Mouse (Mus musculus) liver, embryonic 13.5 days (tissue): Measurements from ENCODE around the gene Mfsd6. TPM values are rescaled to one million over a fixed set of nuclear protein-coding genes. Genes with fewer than 3 reads are reported as not detected.
"Not testable (repeated sequence)": the region's sequence is repeated elsewhere in the genome, so short reads cannot be mapped to it uniquely, and the experiment has no call there.

ENCODE experiments used
- ATAC-seq: fragments of 200-750 bp; cut with Nextera tagmentation; 2 replicates; pipeline ENCODE4 v1.8.0; 2017; ENCODE audit warnings: low read depth, mild to moderate bottlenecking, moderate number of reproducible peaks, moderate library complexity
- DNase-seq: peaks from one replicate; pipeline ENCODE4 v3.0.0; 2022
- H3K27ac ChIP-seq: fragments of 300-500 bp; sonication (generic); 2 replicates; pipeline ENCODE4 v1.5.1; 2015; ENCODE audit warnings: moderate library complexity, mild to moderate bottlenecking, inconsistent platforms
- H3K27me3 ChIP-seq: fragments of 300-500 bp; sonication (generic); 2 replicates; pipeline ENCODE4 v1.6.1; 2015; ENCODE audit warnings: mild to moderate bottlenecking, inconsistent platforms
- H3K36me3 ChIP-seq: fragments of 300-500 bp; sonication (generic); 2 replicates; pipeline ENCODE4 v1.6.1; 2015; ENCODE audit warnings: mild to moderate bottlenecking, inconsistent platforms
- H3K4me1 ChIP-seq: fragments of 300-500 bp; sonication (generic); replicated peaks from 2 replicates; pipeline ENCODE4 v1.6.1; 2015; ENCODE audit warnings: inconsistent platforms
- H3K4me2 ChIP-seq: fragments of 300-500 bp; sonication (generic); 2 replicates; pipeline ENCODE4 v1.6.1; 2015; ENCODE audit warnings: inconsistent platforms, mild to moderate bottlenecking, moderate library complexity
- H3K4me3 ChIP-seq: fragments of 300-500 bp; sonication (generic); replicated peaks from 2 replicates; pipeline ENCODE4 v1.5.1; 2015; ENCODE audit warnings: mild to moderate bottlenecking, inconsistent platforms
- H3K9ac ChIP-seq: fragments of 300-500 bp; sonication (generic); 2 replicates; pipeline ENCODE4 v1.6.1; 2015; ENCODE audit warnings: mild to moderate bottlenecking, inconsistent platforms
- H3K9me3 ChIP-seq: fragments of 300-500 bp; sonication (generic); replicated peaks from 2 replicates; pipeline ENCODE4 v1.6.1; 2016; ENCODE audit warnings: inconsistent platforms
- WGBS: fragments of 180-500 bp; shearing (Covaris S2); methylation state at CpG from one replicate; pipeline ENCODE4 v1.1.7; 2015; ENCODE audit not compliant: insufficient replicate concordance; 5-methylcytosine and 5-hydroxymethylcytosine counted together
- polyA plus RNA-seq: library from polyadenylated mRNA; unstranded; fragments of >200 nt; fragmentation: Nextera tagmentation; extraction: Ambion mirVana; gene quantifications from 2 replicates; pipeline ENCODE4 v1.2.1, GENCODE M21; 2015

Gene Mfsd6
- polyA plus RNA-seq, 1 experiment from 2014 or later, result 0.27 TPM

DNA sequence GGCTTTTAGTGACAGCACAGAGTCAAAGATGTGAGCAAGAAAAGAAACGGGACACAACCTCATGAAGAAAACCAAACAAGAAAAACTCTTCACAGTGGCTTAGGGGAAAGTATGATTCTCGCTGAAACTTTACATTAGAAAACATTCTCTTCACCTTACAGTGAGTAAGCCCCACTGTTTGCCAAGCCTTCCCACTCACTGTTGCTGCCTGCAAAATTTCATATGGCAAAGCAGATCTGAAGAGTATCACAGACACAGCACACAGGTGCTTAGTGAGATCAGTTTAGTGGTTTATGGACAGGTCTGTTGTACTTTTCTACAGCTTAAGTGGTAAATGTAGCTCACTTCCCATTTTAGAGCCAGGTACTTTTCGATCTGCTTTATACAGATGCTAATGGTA is 20.2 kb downstream of the Mfsd6 start:
- Histone ChIP-seq H3K4me2 (no peak overlapping the region), H3K36me3 (no peaks in the 10 kb centered on the region)

GRCm38 (mm10) chr1:52702738-52703491 is 24.3 kb downstream of the Mfsd6 start:
- 51% methylated on average over 7 of the region's 7 CpGs for WGBS
- ATAC-seq, result no peak
- H3K36me3 ChIP-seq, result no peaks in the 10 kb centered on the region
- no peak overlapping the region for H3K4me3 ChIP-seq
- no peak overlapping the region for H3K27ac ChIP-seq
- H3K9ac ChIP-seq, result no peak overlapping the region
- no peak for DNase-seq
- H3K27me3 ChIP-seq, result no peaks in the 10 kb centered on the region
- H3K4me1 ChIP-seq, result no peaks in the 10 kb centered on the region
- H3K4me2 ChIP-seq, result no peak overlapping the region
- H3K9me3 ChIP-seq, result no peaks in the 10 kb centered on the region

More for the DNA sequence above, 20.2 kb downstream of the Mfsd6 start:
- DNase-seq (no peak), ATAC-seq (no peak)
- Histone ChIP-seq H3K4me1 (no peaks in the 10 kb centered on the region), H3K9ac (no peak overlapping the region), H3K27ac (no peak overlapping the region), H3K9me3 (no peaks in the 10 kb centered on the region), H3K4me3 (no peak overlapping the region), H3K27me3 (no peaks in the 10 kb centered on the region)
- WGBS, result 67% methylated on average over 3 of the region's 3 CpGs

GRCm38 (mm10) chr1:52701941-52702340 is 25.3 kb downstream of the Mfsd6 start:
- DNase-seq (no peak), ATAC-seq (no peak)
- Histone ChIP-seq H3K4me2 (no peak overlapping the region), H3K9me3 (no peaks in the 10 kb centered on the region), H3K36me3 (no peaks in the 10 kb centered on the region), H3K27me3 (no peaks in the 10 kb centered on the region), H3K4me3 (no peak overlapping the region), H3K27ac (no peak overlapping the region), H3K9ac (no peak overlapping the region), H3K4me1 (no peaks in the 10 kb centered on the region)
- WGBS, result 27% methylated on average over 1 of the region's 1 CpGs

DNA sequence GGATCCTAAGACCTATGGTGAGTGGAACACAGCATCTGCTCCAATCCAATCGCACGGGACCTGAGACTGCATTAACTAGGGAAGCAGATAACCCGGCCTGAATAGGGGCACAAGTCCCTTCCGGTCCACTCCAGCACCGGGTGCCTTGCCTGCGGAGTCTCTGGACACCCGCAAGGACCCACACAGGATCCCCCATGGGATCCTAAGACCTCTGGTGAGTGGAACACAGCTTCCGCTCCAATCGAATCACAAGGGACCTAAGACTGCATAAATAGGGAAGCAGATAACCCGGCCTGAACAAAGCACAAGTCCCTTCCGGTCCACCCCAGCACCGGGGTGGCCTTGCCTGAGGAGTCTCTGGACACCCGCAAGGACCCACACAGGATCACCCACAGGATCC is 32.8 kb downstream of the Mfsd6 start:
- not testable (repeated sequence) for ATAC-seq, H3K27me3 ChIP-seq, H3K9ac ChIP-seq, DNase-seq, H3K4me2 ChIP-seq, H3K9me3 ChIP-seq, H3K4me1 ChIP-seq, H3K36me3 ChIP-seq, H3K4me3 ChIP-seq, H3K27ac ChIP-seq
- 77% methylated on average over 13 of the region's 13 CpGs for WGBS

- no peak overlapping the region for H3K9ac ChIP-seq
- H3K27me3 ChIP-seq, result no peaks in the 10 kb centered on the region
- DNase-seq (no peak), ATAC-seq (no peak)
- no peaks in the 10 kb centered on the region for H3K9me3 ChIP-seq
- 75% methylated on average over 8 of the region's 8 CpGs for WGBS
- H3K4me1 ChIP-seq, result no peaks in the 10 kb centered on the region
- no peak overlapping the region for H3K4me3 ChIP-seq
- no peak overlapping the region for H3K4me2 ChIP-seq
- H3K27ac ChIP-seq, result no peak overlapping the region
- no peaks in the 10 kb centered on the region for H3K36me3 ChIP-seq
Observed at GRCm38 (mm10) chr1:52687636-52688035, 39.6 kb downstream of the Mfsd6 start.

GRCm38 (mm10) chr1:52683550-52683949 is 43.7 kb downstream of the Mfsd6 start:
- Histone ChIP-seq H3K27ac (no peak overlapping the region), H3K4me3 (no peak overlapping the region), H3K4me1 (no peaks in the 10 kb centered on the region), H3K9ac (no peak overlapping the region), H3K9me3 (no peaks in the 10 kb centered on the region), H3K4me2 (no peak overlapping the region), H3K27me3 (no peaks in the 10 kb centered on the region), H3K36me3 (no peaks in the 10 kb centered on the region)
- DNase-seq (no peak), ATAC-seq (no peak)
- WGBS, result 64% methylated on average over 4 of the region's 4 CpGs

DNA sequence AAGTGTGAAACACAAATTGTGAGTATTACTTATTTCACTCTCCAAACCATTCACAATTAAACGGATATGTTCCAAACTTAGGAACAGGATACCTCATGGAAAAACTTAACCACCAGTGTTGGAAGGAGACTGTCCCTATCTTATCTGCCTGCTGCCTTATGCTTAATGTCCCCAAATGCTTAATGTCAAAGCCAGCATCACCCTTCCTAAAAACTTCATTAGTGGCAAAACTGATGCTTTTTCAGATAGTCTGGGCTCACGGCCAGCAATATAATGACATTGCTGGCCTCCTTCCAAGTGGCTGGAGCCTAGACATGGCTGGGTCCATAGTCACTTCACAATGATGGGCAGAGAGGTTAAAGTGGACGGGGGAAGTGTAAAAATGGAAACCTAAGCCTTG is 50.6 kb downstream of the Mfsd6 start:
- Histone ChIP-seq H3K4me2 (no peak overlapping the region), H3K4me3 (no peak overlapping the region), H3K36me3 (no peaks in the 10 kb centered on the region), H3K4me1 (no peaks in the 10 kb centered on the region), H3K9ac (no peak overlapping the region), H3K27ac (no peak overlapping the region), H3K27me3 (no peaks in the 10 kb centered on the region), H3K9me3 (no peaks in the 10 kb centered on the region)
- DNase-seq (no peak), ATAC-seq (no peak)
- WGBS, result 43% methylated on average over 3 of the region's 3 CpGs

DNA sequence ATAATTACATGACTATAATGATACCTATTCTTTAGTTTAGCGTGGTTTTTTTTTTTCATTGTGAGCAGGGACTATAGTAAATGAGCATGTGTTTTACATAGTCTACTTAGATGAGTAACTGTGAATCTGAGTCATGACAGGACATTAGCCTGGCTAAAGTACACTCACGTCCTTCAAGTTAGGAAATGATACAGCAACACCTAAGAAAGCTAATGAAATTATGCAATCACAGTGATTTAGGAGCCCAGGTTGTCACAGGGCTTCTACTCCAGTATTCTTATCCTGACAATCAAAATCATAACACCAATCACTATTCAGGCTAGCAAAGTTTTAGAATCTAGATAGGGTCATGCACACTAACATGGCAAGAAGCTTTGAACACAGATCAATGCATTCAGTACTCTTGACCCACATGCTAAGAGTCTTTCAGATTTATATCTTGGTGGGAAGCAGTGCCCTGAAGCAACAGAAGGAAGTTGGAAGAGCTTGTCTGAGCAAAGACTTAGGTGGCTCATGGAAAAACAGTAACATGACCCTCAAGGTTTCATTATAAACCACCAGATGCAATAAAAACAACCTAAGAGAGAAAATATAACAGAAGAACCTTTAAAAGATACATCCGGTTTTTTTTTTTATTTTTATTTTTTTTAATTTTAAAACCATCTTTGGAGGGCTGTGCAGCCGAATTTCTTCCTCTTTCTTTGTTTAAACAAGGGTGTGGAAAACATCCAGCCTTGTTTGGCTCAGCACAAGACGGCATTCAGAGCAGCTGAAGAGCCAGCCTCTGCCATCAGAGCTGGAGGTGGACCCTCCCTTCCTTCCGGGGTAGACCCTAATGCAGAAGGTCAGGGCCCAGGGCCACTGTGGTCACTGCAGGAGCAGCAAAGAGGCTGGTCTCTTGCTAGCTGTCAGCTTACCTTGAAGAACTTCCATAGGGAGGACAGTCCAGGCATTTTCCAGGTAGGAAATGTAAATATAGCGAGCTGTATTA is 51.4 kb downstream of the Mfsd6 start:
- 41% methylated on average over 7 of the region's 7 CpGs for WGBS
- Histone ChIP-seq H3K4me2 (no peak overlapping the region), H3K4me1 (no peaks in the 10 kb centered on the region), H3K9me3 (no peaks in the 10 kb centered on the region), H3K27me3 (no peaks in the 10 kb centered on the region), H3K36me3 (no peaks in the 10 kb centered on the region), H3K9ac (no peak overlapping the region), H3K4me3 (no peak overlapping the region), H3K27ac (no peak overlapping the region)
- DNase-seq, result no peak
- no peak for ATAC-seq

DNA sequence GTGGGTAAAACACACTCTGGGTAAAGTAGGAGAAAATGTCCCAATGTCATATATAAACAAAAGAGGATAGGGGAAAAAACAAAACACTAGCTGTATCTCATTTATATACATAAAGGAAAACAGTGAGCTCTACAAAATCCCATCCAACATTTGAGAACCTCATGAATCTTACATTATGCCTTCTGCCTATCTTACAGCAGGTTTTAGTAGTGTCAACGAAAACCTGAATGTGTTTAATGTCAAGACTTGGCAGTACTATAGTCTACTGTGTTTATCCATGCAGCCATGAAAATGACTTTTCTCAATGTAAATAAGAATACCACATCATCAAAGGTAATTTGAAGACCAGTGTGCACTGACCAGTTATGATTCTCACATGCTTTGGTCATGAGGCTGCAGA is 57.3 kb downstream of the Mfsd6 start:
- no peak for DNase-seq
- no peak overlapping the region for H3K9ac ChIP-seq
- no peak for ATAC-seq
- no peaks in the 10 kb centered on the region for H3K27me3 ChIP-seq
- 65% methylated on average over 1 of the region's 1 CpGs for WGBS
- H3K4me2 ChIP-seq, result no peak overlapping the region
- H3K4me3 ChIP-seq, result no peak overlapping the region
- no peaks in the 10 kb centered on the region for H3K36me3 ChIP-seq
- no peak overlapping the region for H3K27ac ChIP-seq
- no peaks in the 10 kb centered on the region for H3K9me3 ChIP-seq
- no peaks in the 10 kb centered on the region for H3K4me1 ChIP-seq

DNA sequence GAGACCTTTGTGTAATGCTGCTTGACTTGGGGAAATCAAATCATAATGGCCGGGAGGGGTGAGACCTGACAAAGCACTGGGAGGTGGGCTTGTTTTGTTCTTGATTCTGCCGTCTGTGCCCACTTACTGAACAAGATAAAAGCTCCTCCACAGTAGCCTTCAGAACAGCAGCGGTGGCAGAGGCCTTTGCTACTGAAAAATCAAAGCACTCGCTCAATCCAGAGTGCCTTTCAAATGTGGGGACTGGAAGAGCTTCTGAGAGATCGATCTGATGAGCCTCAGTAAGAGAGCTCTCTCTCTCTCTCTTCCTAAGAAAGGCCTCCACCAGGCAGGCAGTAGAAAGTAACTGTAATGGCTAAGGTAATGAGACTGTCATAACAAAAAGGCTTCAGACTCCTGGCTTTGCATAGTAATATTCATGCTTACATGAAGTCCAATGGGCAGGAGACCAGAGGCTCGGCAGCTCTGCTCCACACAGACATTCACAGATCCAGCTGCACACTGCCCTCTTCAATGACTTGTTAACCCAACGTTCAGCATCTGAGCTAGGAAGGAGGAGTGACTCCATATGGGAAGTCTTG is 58.4 kb downstream of the Mfsd6 start:
- Histone ChIP-seq H3K9me3 (no peaks in the 10 kb centered on the region), H3K4me3 (no peak overlapping the region), H3K27me3 (no peaks in the 10 kb centered on the region), H3K9ac (no peak overlapping the region), H3K4me1 (no peaks in the 10 kb centered on the region), H3K36me3 (no peaks in the 10 kb centered on the region), H3K27ac (no peak overlapping the region), H3K4me2 (no peak overlapping the region)
- ATAC-seq (no peak), DNase-seq (no peak)
- WGBS, result 46% methylated on average over 7 of the region's 7 CpGs

DNA sequence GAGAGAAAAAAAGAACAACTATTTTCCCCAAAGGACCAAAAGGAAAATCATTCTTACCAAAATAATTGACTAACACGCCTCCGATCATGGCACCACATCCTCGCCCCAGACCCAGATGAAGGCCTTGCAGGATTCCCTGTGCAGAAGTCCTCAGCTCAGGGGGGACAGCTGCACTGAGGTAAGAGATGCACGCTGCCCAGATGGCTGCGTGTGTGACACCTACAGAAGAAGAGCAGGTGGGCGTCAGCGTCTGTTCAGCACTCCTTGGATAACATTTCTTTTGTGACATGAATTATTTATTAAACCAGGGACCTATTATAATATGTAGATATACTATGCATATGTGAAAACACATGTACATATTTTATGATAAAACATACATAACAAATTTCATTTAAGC is 64.0 kb downstream of the Mfsd6 start:
- DNase-seq, result no peak
- H3K9ac ChIP-seq, result no peak overlapping the region
- H3K27me3 ChIP-seq, result no peaks in the 10 kb centered on the region
- H3K4me2 ChIP-seq, result no peak overlapping the region
- H3K9me3 ChIP-seq, result no peaks in the 10 kb centered on the region
- H3K4me3 ChIP-seq, result no peak overlapping the region
- no peaks in the 10 kb centered on the region for H3K36me3 ChIP-seq
- WGBS, result 78% methylated on average over 7 of the region's 7 CpGs
- no peak for ATAC-seq
- no peaks in the 10 kb centered on the region for H3K4me1 ChIP-seq
- no peak overlapping the region for H3K27ac ChIP-seq
